ENCODE assay signal across 8 mouse cellular contexts in the genomic region with DNA sequence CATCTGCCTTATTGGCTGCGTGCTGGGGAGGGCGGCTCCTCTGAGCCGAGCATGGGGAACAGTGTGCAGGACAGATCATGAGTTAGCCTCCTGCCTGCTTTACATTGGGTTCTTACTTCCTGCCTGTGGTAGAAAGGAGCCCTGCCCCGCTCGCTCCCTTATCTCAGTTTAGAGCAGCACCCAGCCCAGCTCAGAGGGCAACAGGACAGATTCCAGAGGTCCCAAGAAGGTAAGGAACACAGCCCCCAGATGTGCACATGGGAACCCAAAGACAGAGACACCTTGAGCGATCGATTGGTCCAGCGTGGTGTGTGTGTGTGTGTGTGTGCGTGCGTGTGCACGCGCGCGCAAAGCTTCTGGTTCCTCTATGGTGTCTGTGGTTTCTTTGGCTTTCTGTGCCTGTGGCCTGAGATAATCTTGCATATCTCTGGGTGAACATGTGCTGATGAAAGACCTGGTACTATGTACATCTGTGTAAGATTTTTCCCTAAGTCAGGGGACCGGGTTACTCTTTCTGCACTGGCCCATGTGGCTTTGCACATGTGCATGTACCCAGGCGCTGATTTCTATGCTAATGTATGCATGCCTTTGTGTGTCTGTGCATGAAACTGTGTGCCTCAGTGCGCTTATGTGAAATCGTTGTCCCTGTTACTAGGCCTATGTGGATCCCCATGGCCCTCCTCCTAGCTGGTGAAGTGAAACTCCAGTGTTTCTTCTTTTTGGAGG. TPM values are rescaled to one million over a fixed set of nuclear protein-coding genes. Genes with fewer than 3 reads are reported as not detected.
DNase-seq lines count a peak whose midpoint lies in the region; ATAC-seq lines count a peak whose summit lies in the region.

No protein-coding gene starts in this region.

- 84% methylated on average over 18 of the region's 18 CpGs for WGBS in hindbrain, embryonic 11.5 days
- WGBS in macrophage (ENCODE audit: missing documents): under 1% methylated on average over 18 of the region's 18 CpGs
- 82% methylated on average over 18 of the region's 18 CpGs for WGBS in stomach, embryonic 14.5 days

- H3K79me2 ChIP-seq in macrophage (ENCODE audit: inconsistent target): peaks cover 40% of the 10 kb centered on the region

- H3K4me2 ChIP-seq in hindbrain, embryonic 11.5 days (replicated peaks; ENCODE audit: low read depth, low read length): no peak overlapping the region
- no peak overlapping the region for H3K4me2 ChIP-seq in stomach, embryonic 14.5 days (replicated peaks; ENCODE audit: low read depth, low read length)

- H3K9me3 ChIP-seq in hindbrain, embryonic 11.5 days (ENCODE audit: control insufficient read depth, low read length): no peaks in the 10 kb centered on the region
- H3K9me3 ChIP-seq in stomach, embryonic 14.5 days (ENCODE audit: control insufficient read depth, low read depth, low read length): no peaks in the 10 kb centered on the region

- no peaks in the 10 kb centered on the region for H3K36me3 ChIP-seq in hindbrain, embryonic 11.5 days (ENCODE audit: control insufficient read depth, insufficient read depth, low read length)
- H3K36me3 ChIP-seq in macrophage (ENCODE audit: inconsistent target): no peaks in the 10 kb centered on the region; the same call in 1 of the 2 replicates
- no peaks in the 10 kb centered on the region for H3K36me3 ChIP-seq in stomach, embryonic 14.5 days (ENCODE audit: control insufficient read depth, insufficient read depth, low read length)

- DNase-seq in frontal cortex, postnatal 14 days (ENCODE audit: low spot score in 2 of 2): no peak
- DNase-seq in ZHBTc4 (ENCODE audit: low read depth, low spot score): peak; percentile 65
- no peak for DNase-seq in hindbrain, embryonic 11.5 days (ENCODE audit: low spot score)
- DNase-seq in ovary, postnatal 14 days (ENCODE audit: low spot score): no peak
- no peak for DNase-seq in adrenal gland, adult 2 months

- no peaks in the 10 kb centered on the region for H3K27me3 ChIP-seq in hindbrain, embryonic 11.5 days (ENCODE audit: control insufficient read depth, insufficient read depth, low read length)
- no peaks in the 10 kb centered on the region for H3K27me3 ChIP-seq in stomach, embryonic 14.5 days (ENCODE audit: control insufficient read depth, insufficient read depth, low read length)

- ATAC-seq in frontal cortex, adult (ENCODE audit: low TSS enrichment): peak; percentile 74
- peak; percentile 49; the same call in 1 of the 2 replicates for ATAC-seq in hindbrain, embryonic 11.5 days (ENCODE audit: low FRiP score)
- ATAC-seq in stomach, embryonic 14.5 days (ENCODE audit: insufficient number of reproducible peaks, insufficient read depth, low FRiP score, low read depth): peak; percentile 73

- H3K4me3 ChIP-seq in hindbrain, embryonic 11.5 days (ENCODE audit: low read depth, low read length): no peak overlapping the region
- peak overlapping the region; percentile 42 for H3K4me3 ChIP-seq in macrophage (ENCODE audit: inconsistent target)
- no peak overlapping the region for H3K4me3 ChIP-seq in stomach, embryonic 14.5 days (ENCODE audit: low read depth, low read length)

- no peak overlapping the region for H3K9ac ChIP-seq in hindbrain, embryonic 11.5 days (ENCODE audit: low read depth, low read length)
- H3K9ac ChIP-seq in stomach, embryonic 14.5 days (replicated peaks; ENCODE audit: low read depth, low read length): no peak overlapping the region

- no peaks in the 10 kb centered on the region for H3K4me1 ChIP-seq in hindbrain, embryonic 11.5 days (replicated peaks; ENCODE audit: control insufficient read depth, insufficient read depth, low read length)
- H3K4me1 ChIP-seq in stomach, embryonic 14.5 days (ENCODE audit: control insufficient read depth, insufficient read depth, low read length): no peaks in the 10 kb centered on the region

- H3K27ac ChIP-seq in hindbrain, embryonic 11.5 days (ENCODE audit: low read depth, low read length): peak overlapping the region; percentile 49; the same call in 1 of the 2 replicates
- H3K27ac ChIP-seq in macrophage: peak overlapping the region; percentile 85
- peak overlapping the region; percentile 61; the same call in 1 of the 2 replicates for H3K27ac ChIP-seq in stomach, embryonic 14.5 days (ENCODE audit: low read length)

RNA-seq across cellular contexts. Expression of gene Lpar5, which starts 3.6 kb away (rescaled TPM):
- polyA plus RNA-seq in hindbrain, embryonic 11.5 days (2014; fragmentation: Nextera tagmentation; extraction: Ambion mirVana): 0.21 TPM in 1 of 2 replicates, not detected in the other
- total RNA-seq in macrophage (2018; cell fraction: chromatin; rRNA removed): 10 to 100 TPM in 1 of 26 experiments, 1 to 10 TPM in 16, under 1 TPM in 5, not detected in 4; 0.50 to 13.9 (median 1.9) TPM
- total RNA-seq in macrophage (2018; cell fraction: cytosol; rRNA removed): 10 to 100 TPM in 23 of 26 experiments, 1 to 10 TPM in 3; 4.7 to 33.3 (median 20.4) TPM
- 10 to 100 TPM in 19 of 26 experiments, 1 to 10 TPM in 7; 1.1 to 37.2 (median 12.8) TPM for total RNA-seq in macrophage (2018; cell fraction: nucleus; rRNA removed)
- polyA plus RNA-seq in macrophage (2018): 10.0 to 28.0 TPM (median 23.5 TPM) in 3 replicates
- 1.2 and 2.1 TPM in 2 replicates for polyA plus RNA-seq in stomach, embryonic 14.5 days (2014; fragmentation: Nextera tagmentation; extraction: Ambion mirVana)
- total RNA-seq in adrenal gland, adult 2 months (2021): under 1 TPM; 0.61 to 0.83 TPM
- 3.1 and 4.3 TPM in 2 replicates for polyA plus RNA-seq in adrenal gland, adult 2 months (2012; rRNA removed)

RNA-seq across cellular contexts. Expression of gene Acrbp, which starts 21.8 kb away (rescaled TPM):
- polyA plus RNA-seq in hindbrain, embryonic 11.5 days (2014; fragmentation: Nextera tagmentation; extraction: Ambion mirVana): 10.7 and 12.2 TPM in 2 replicates
- 100 to 1,000 TPM in 2 of 26 experiments, 10 to 100 TPM in 21, 1 to 10 TPM in 3; 8.8 to 120 (median 49.0) TPM for total RNA-seq in macrophage (2018; cell fraction: chromatin; rRNA removed)
- 1 to 10 TPM in 14 of 26 experiments, under 1 TPM in 12; 0.10 to 6.3 (median 1.2) TPM for total RNA-seq in macrophage (2018; cell fraction: cytosol; rRNA removed)
- 10 to 100 TPM in 21 of 26 experiments, 1 to 10 TPM in 5; 7.4 to 83.3 (median 27.0) TPM for total RNA-seq in macrophage (2018; cell fraction: nucleus; rRNA removed)
- polyA plus RNA-seq in macrophage (2018): 1.4 to 5.9 TPM (median 3.2 TPM) in 3 replicates
- 15.8 and 18.6 TPM in 2 replicates for polyA plus RNA-seq in stomach, embryonic 14.5 days (2014; fragmentation: Nextera tagmentation; extraction: Ambion mirVana)
- total RNA-seq in adrenal gland, adult 2 months (2021): 10 to 100 TPM in 1 of 2 experiments, 1 to 10 TPM in 1; 4.4 to 12.2 TPM
- polyA plus RNA-seq in adrenal gland, adult 2 months (2012; rRNA removed): 14.0 and 15.9 TPM in 2 replicates

RNA-seq across cellular contexts. Expression of gene Chd4, which starts 24.4 kb away (rescaled TPM):
- polyA plus RNA-seq in hindbrain, embryonic 11.5 days (2014; fragmentation: Nextera tagmentation; extraction: Ambion mirVana): 105 and 130 TPM in 2 replicates
- 1,000 to 10,000 TPM in 4 of 26 experiments, 100 to 1,000 TPM in 22; 298 to 1,530 (median 519) TPM for total RNA-seq in macrophage (2018; cell fraction: chromatin; rRNA removed)
- total RNA-seq in macrophage (2018; cell fraction: cytosol; rRNA removed): 100 to 1,000 TPM in 23 of 26 experiments, 10 to 100 TPM in 3; 83.5 to 221 (median 140) TPM
- 100 to 1,000 TPM; 182 to 730 (median 272) TPM for total RNA-seq in macrophage (2018; cell fraction: nucleus; rRNA removed)
- 102 to 280 TPM (median 126 TPM) in 3 replicates for polyA plus RNA-seq in macrophage (2018)
- 70.9 and 78.7 TPM in 2 replicates for polyA plus RNA-seq in stomach, embryonic 14.5 days (2014; fragmentation: Nextera tagmentation; extraction: Ambion mirVana)
- total RNA-seq in adrenal gland, adult 2 months (2021): 100 to 1,000 TPM; 139 to 156 TPM
- 54.1 and 58.1 TPM in 2 replicates for polyA plus RNA-seq in adrenal gland, adult 2 months (2012; rRNA removed)

RNA-seq across cellular contexts. Expression of gene Ing4, which starts 31.8 kb away (rescaled TPM):
- polyA plus RNA-seq in hindbrain, embryonic 11.5 days (2014; fragmentation: Nextera tagmentation; extraction: Ambion mirVana): 120 and 133 TPM in 2 replicates
- total RNA-seq in macrophage (2018; cell fraction: chromatin; rRNA removed): 100 to 1,000 TPM in 16 of 26 experiments, 10 to 100 TPM in 10; 32.0 to 260 (median 112) TPM
- total RNA-seq in macrophage (2018; cell fraction: cytosol; rRNA removed): 10 to 100 TPM; 23.5 to 74.3 (median 45.3) TPM
- 100 to 1,000 TPM in 5 of 26 experiments, 10 to 100 TPM in 21; 26.5 to 172 (median 60.7) TPM for total RNA-seq in macrophage (2018; cell fraction: nucleus; rRNA removed)
- polyA plus RNA-seq in macrophage (2018): 40.7 to 67.3 TPM (median 57.5 TPM) in 3 replicates
- 118 and 119 TPM in 2 replicates for polyA plus RNA-seq in stomach, embryonic 14.5 days (2014; fragmentation: Nextera tagmentation; extraction: Ambion mirVana)
- total RNA-seq in adrenal gland, adult 2 months (2021): 10 to 100 TPM; 51.0 to 60.6 TPM
- 35.5 and 37.4 TPM in 2 replicates for polyA plus RNA-seq in adrenal gland, adult 2 months (2012; rRNA removed)
